Mouse (Mus musculus): ENCODE measurements at regions not wholly inside any gene's neighbourhood (a gene's known extent, or its start where the extent isn't known, plus 50 kb on each side); places are given as distances from the start of the nearest gene placed in this dataset.
A peak's percentile ranks its signal among the peaks of the same experiment; 100 is the strongest.

DNA sequence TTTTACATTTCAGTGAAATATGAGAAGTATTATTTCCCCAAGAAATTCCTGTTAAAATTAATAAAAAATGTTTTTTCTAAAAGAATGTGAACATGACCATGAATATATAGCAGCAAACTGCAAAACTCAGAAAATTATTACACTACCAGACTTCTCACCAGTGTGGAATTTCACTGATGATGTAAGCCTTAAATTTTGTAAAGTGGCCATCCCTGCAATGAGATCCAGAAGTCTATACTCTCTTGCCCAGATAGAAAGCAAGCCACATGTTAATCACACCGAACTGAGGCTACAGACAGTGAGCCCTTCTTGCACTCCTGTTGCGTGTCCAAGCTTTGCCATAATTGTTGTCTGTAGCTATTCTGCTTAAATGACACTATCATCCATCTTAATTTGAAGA is 62.6 kb upstream of the P3h2 start:
- no peak for TF ChIP-seq USF1 (IDR thresholded peaks at IDR 0.05; ENCODE audit: low read depth)
- TF ChIP-seq MAX (IDR thresholded peaks at IDR 0.05; ENCODE audit: low read depth) = no peak
- TF ChIP-seq POLR2A (IDR thresholded peaks at IDR 0.05; ENCODE audit: insufficient read length, low read depth) = no peak
- no peak for TF ChIP-seq TCF12 (IDR thresholded peaks at IDR 0.05; ENCODE audit: insufficient read depth, poor library complexity, severe bottlenecking)
- TF ChIP-seq E2F4 (IDR thresholded peaks at IDR 0.05; ENCODE audit: insufficient read depth) = no peak
- no peak for TF ChIP-seq POLR2AphosphoS2 (IDR thresholded peaks at IDR 0.05; ENCODE audit: insufficient read length, low read depth)
- TF ChIP-seq MYOD1 (IDR thresholded peaks at IDR 0.05; ENCODE audit: control insufficient read depth in 1 of 3, insufficient read length in 2 of 3, low read depth in 2 of 3) = no peak
- TF ChIP-seq TCF3 (IDR thresholded peaks at IDR 0.05; ENCODE audit: insufficient read length, low read depth) = no peak
- TF ChIP-seq CEBPB (IDR thresholded peaks at IDR 0.05; ENCODE audit: insufficient read depth, poor library complexity, severe bottlenecking) = peak; percentile 37; the same call in 1 of the 2 replicates
